Mouse (Mus musculus): ENCODE results near the gene Retnla. TPM values are rescaled to one million over a fixed set of nuclear protein-coding genes. Genes with fewer than 3 reads are reported as not detected.

Gene Retnla
- total and polyA plus RNA-seq, 3 experiments: not detected

DNA sequence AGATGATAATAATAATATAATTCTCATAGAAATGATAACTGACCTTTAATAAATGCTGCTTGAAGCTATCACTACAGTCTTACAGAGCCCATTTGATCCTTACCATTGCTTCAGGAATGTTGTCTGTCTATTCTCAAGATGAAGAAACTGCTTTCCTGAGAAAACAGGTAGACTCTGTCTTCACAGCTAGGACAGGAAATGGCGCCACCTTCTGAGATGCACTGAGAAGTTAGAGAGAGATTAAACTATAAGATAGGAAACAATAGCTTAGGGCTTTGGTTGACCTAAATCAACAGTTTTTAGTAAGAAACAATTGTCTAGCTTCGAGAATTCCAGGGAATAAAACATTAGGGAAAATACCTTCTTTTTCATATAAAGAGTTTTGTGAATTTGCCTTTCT is 33.0 kb upstream of the Retnla start:
- H3K27me3 ChIP-seq (replicated peaks): no peaks in the 10 kb centered on the region
- peaks cover 26% of the 10 kb centered on the region for H3K9me3 ChIP-seq (replicated peaks; ENCODE audit: low read length)
- no peak overlapping the region for H3K4me2 ChIP-seq (ENCODE audit: insufficient read depth, low read depth, poor library complexity, severe bottlenecking)
- H3K9ac ChIP-seq (ENCODE audit: insufficient read depth, low read depth): no peak overlapping the region
- no peaks in the 10 kb centered on the region for H3K36me3 ChIP-seq (replicated peaks in 1 of 2; ENCODE audit: control insufficient read depth in 1 of 2, insufficient read depth in 1 of 2, low read length in 1 of 2)
- H3K79me2 ChIP-seq (replicated peaks; ENCODE audit: control insufficient read depth, extremely low read depth, insufficient read depth, poor library complexity, severe bottlenecking): no peaks in the 10 kb centered on the region
- TF ChIP-seq IRF4 (IDR thresholded peaks at IDR 0.05; ENCODE audit: low read depth, low read length) (0 out of 2 replicates have a peak, but pooled peaks have one; percentile 25), MXI1 (IDR thresholded peaks at IDR 0.05; ENCODE audit: low read depth, low read length) (no peak), ZMIZ1 (IDR thresholded peaks at IDR 0.05; ENCODE audit: low read depth, low read length) (no peak), ELF1 (IDR thresholded peaks at IDR 0.05; ENCODE audit: low read depth, low read length) (no peak; the same call in 1 of the 2 replicates), SIN3A (IDR thresholded peaks at IDR 0.05; ENCODE audit: low read length) (no peak), HCFC1 (IDR thresholded peaks at IDR 0.05; ENCODE audit: low read depth, low read length) (no peak), MAZ (IDR thresholded peaks at IDR 0.05; ENCODE audit: low read depth, low read length) (0 out of 2 replicates have a peak, but pooled peaks have one; percentile 26), MYC (IDR thresholded peaks at IDR 0.05; ENCODE audit: low read depth, low read length) (no peak), SMC3 (IDR thresholded peaks at IDR 0.05; ENCODE audit: low read depth, low read length) (peak; percentile 79), CTCF (conservative IDR thresholded peaks at IDR 0.05 in 1 of 2, IDR thresholded peaks at IDR 0.05 in 1 of 2; ENCODE audit: low read depth in 2 of 2, low read length in 2 of 2) (peak in 1 of 2 experiments; percentile 81; a peak in 2 of 4 replicates), NRF1 (IDR thresholded peaks at IDR 0.05; ENCODE audit: low read depth, low read length) (no peak), TBP (conservative IDR thresholded peaks at IDR 0.05; ENCODE audit: low read depth, low read length) (no peak), BHLHE40 (IDR thresholded peaks at IDR 0.05; ENCODE audit: low read depth, low read length) (no peak), ZC3H11A (IDR thresholded peaks at IDR 0.05; ENCODE audit: low read depth, low read length) (peak; percentile 50; the same call in 1 of the 2 replicates), E2F4 (IDR thresholded peaks at IDR 0.05; ENCODE audit: insufficient replicate concordance, low read depth, low read length) (no peak), CHD1 (IDR thresholded peaks at IDR 0.05; ENCODE audit: low read depth, low read length) (no peak), GABPA (IDR thresholded peaks at IDR 0.05; ENCODE audit: insufficient replicate concordance, low read depth, low read length) (no peak), RAD21 (IDR thresholded peaks at IDR 0.05; ENCODE audit: low read depth, low read length) (peak; percentile 85), NELFE (IDR thresholded peaks at IDR 0.05; ENCODE audit: low read depth, low read length) (no peak), JUN (IDR thresholded peaks at IDR 0.05; ENCODE audit: insufficient read depth, low read depth, low read length) (no peak)
- no peak overlapping the region for H3K27ac ChIP-seq (ENCODE audit: insufficient read depth, low read depth)
- dilution Hi-C loops (cut with MboI; ENCODE audit: extremely low pct_ligation_motif_present, extremely low pct_unique_long_range_greater_than_20kb, low sequenced_read_pairs) (no loop called here), in situ Hi-C loops (cut with MboI; ENCODE audit: low pct_ligation_motif_present, low pct_unique_long_range_greater_than_20kb, low sequenced_read_pairs) (no loop called here)
- no peaks in the 10 kb centered on the region for H3K4me1 ChIP-seq (ENCODE audit: control insufficient read depth in 1 of 2, insufficient read depth in 2 of 2)
- no peak for DNase-seq (ENCODE audit: extremely low read depth)
- no peak overlapping the region for H3K4me3 ChIP-seq (replicated peaks in 1 of 3; ENCODE audit: low read depth in 2 of 3, low read length in 2 of 3, poor library complexity in 1 of 3)

DNA sequence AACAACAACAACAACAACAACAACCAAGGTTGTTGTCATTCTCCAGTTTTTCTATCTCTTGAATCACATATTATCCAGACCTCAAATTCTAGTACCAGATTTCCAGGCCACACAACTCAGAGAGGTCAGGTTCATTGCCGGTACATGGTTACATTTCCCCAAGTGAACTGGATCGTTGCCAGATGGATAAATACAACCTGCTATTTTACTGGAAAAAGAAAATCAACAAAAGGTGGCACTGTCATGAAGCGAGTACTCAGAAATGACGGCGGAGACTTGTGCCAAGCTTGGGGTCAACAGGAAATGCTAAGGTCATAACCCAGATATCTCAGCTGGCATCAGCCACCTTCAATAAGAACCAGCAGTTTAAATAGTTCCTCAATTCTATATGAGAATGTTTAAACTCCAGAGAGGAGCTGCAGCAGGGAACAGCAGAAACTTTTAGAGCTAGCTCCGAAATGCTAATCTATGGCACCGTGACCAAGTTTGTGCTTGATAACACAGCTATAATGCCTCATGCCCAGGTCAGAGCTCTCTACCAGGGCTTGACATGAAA is 30.4 kb upstream of the Retnla start:
- H3K27me3 ChIP-seq (replicated peaks): no peaks in the 10 kb centered on the region
- no peaks in the 10 kb centered on the region for H3K79me2 ChIP-seq (replicated peaks; ENCODE audit: control insufficient read depth, extremely low read depth, insufficient read depth, poor library complexity, severe bottlenecking)
- DNase-seq (ENCODE audit: extremely low read depth): no peak
- in situ Hi-C loops (cut with MboI; ENCODE audit: low pct_ligation_motif_present, low pct_unique_long_range_greater_than_20kb, low sequenced_read_pairs) (no loop called here), dilution Hi-C loops (cut with MboI; ENCODE audit: extremely low pct_ligation_motif_present, extremely low pct_unique_long_range_greater_than_20kb, low sequenced_read_pairs) (no loop called here)
- no peak overlapping the region for H3K9ac ChIP-seq (ENCODE audit: insufficient read depth, low read depth)
- no peak overlapping the region for H3K4me2 ChIP-seq (ENCODE audit: insufficient read depth, low read depth, poor library complexity, severe bottlenecking)
- no peaks in the 10 kb centered on the region for H3K4me1 ChIP-seq (ENCODE audit: control insufficient read depth in 1 of 2, insufficient read depth in 2 of 2)
- no peak overlapping the region for H3K27ac ChIP-seq (ENCODE audit: insufficient read depth, low read depth)
- H3K4me3 ChIP-seq (replicated peaks in 1 of 3; ENCODE audit: low read depth in 2 of 3, low read length in 2 of 3, poor library complexity in 1 of 3): no peak overlapping the region
- no peak for TF ChIP-seq E2F4 (IDR thresholded peaks at IDR 0.05; ENCODE audit: insufficient replicate concordance, low read depth, low read length)
- TF ChIP-seq RCOR1 (conservative IDR thresholded peaks at IDR 0.05; ENCODE audit: low read depth, low read length): no peak
- no peak for TF ChIP-seq TBP (conservative IDR thresholded peaks at IDR 0.05; ENCODE audit: low read depth, low read length)
- no peak for TF ChIP-seq BHLHE40 (IDR thresholded peaks at IDR 0.05; ENCODE audit: low read depth, low read length)
- no peak for TF ChIP-seq CHD2 (IDR thresholded peaks at IDR 0.05; ENCODE audit: low read length)
- no peak for TF ChIP-seq HCFC1 (IDR thresholded peaks at IDR 0.05; ENCODE audit: low read depth, low read length)
- H3K36me3 ChIP-seq (replicated peaks in 1 of 2; ENCODE audit: control insufficient read depth in 1 of 2, insufficient read depth in 1 of 2, low read length in 1 of 2): no peaks in the 10 kb centered on the region
- peaks cover 33% of the 10 kb centered on the region for H3K9me3 ChIP-seq (replicated peaks; ENCODE audit: low read length)
